Mouse (Mus musculus) bone marrow macrophage, adult 2 months (primary cell): Measurements from ENCODE around the gene Spef1. TPM values are rescaled to one million over a fixed set of nuclear protein-coding genes. Genes with fewer than 3 reads are reported as not detected.

ENCODE experiments used
- H3K27ac ChIP-seq: 2 replicates; pipeline ENCODE4 v1.5.1; 2012; ENCODE audit warnings: low read depth, low read length; ENCODE audit not compliant: insufficient read depth
- H3K4me1 ChIP-seq: 2 replicates; pipeline ENCODE4 v1.6.1; 2012; ENCODE audit warnings: low read length; ENCODE audit not compliant: control insufficient read depth, insufficient read depth
- H3K4me3 ChIP-seq: 2 replicates; pipeline ENCODE4 v1.5.1; 2012; ENCODE audit warnings: mild to moderate bottlenecking, low read length, moderate library complexity; ENCODE audit not compliant: insufficient read depth
- CTCF ChIP-seq: IDR thresholded peaks from 2 replicates; pipeline ENCODE4 v1.5.1; 2012; ENCODE audit warnings: low read depth, mild to moderate bottlenecking, low read length, moderate library complexity
- POLR2A ChIP-seq: IDR thresholded peaks from 2 replicates; pipeline ENCODE4 v1.6.1; 2012; ENCODE audit warnings: mild to moderate bottlenecking, low read depth, low read length, borderline replicate concordance
- polyA plus RNA-seq: library from polyadenylated mRNA; stranded (reverse); fragments of >200 nt; gene quantifications from 2 replicates; pipeline ENCODE4 v1.2.4, GENCODE M21; 2012; ENCODE audit not compliant: missing spikeins, insufficient read depth, insufficient read length

Spef1 gene
- polyA plus RNA-seq, 1 experiment, result 7.1 TPM

DNA sequence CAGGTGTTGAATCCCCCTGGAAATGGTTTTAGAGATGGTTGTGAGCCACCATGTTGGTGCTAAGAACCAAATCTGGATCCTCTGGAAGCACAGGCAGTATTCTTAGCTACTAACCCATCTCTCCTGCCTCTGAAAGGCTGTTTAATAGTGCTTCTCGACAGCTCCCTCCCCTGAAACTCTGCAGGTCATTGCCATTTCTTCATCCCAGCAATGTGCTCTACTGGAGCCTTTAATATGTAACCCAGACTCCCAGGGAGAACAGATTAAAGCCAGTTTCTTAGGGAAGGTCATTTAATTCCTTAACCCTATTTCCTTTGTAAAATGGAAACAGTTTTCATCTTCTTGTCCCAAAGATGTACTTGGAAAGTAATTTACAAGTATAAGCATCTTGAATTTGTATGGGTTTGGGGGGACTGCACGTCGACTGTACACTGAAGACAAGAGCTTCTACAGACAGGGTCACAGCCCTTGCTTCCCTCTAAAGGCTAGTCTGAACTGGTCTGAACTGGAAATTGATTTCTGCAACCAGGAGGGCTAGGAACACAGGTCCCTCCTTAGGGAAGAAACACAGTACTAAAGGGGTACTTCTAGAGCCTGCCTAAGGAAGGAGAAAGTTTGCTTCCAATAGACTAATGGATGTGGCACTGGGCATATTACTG is 11.7 kb downstream of the Spef1 start:
- H3K4me1 ChIP-seq, result peaks cover 21% of the 10 kb centered on the region
- TF ChIP-seq POLR2A, result no peak
- TF ChIP-seq CTCF, result no peak
- no peak overlapping the region for H3K27ac ChIP-seq
- no peak overlapping the region for H3K4me3 ChIP-seq

DNA sequence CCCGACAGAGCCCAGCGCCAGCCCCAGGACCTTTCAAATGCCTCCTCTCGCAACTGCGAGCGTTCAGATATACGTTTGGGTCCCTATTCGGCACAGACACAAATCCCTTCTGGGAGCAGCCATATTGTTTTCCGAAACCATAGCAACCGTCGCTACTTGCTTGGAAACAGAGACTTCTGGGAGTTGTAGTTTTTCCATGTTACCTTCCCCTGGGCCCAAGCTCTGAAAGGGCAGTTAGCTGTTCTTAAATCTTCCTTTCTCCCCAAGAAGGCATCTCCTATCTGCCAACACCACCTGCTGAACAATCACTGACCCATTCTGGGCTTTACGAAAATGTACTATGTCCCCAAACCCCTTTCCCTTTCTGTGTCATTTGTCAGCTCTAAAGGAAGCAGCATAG is 12.4 kb downstream of the Spef1 start:
- TF ChIP-seq CTCF (no peak), POLR2A (no peak)
- Histone ChIP-seq H3K4me1 (peaks cover 20% of the 10 kb centered on the region), H3K27ac (no peak overlapping the region), H3K4me3 (peak overlapping the region; percentile 50)

DNA sequence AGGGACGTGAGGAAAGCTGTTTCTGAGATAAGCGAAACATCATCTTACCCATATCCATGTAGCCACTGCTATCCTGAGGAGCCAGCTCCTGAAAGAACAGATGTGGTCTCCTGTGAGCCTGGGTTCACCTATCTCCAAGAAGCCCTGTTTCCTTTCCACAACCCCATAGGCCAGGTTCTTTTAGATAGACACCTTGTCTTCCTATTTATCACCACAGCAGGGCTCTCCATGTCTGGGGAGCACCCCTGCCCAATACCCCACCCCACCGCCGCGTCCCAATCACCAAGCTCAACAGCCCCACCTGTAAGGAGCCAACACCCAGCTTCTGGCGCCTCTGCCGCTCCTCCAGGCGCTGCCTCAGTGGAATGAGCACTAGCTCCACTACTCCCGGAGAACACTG is 14.8 kb downstream of the Spef1 start:
- peaks cover 9% of the 10 kb centered on the region; the same call in 1 of the 2 replicates for H3K4me1 ChIP-seq

DNA sequence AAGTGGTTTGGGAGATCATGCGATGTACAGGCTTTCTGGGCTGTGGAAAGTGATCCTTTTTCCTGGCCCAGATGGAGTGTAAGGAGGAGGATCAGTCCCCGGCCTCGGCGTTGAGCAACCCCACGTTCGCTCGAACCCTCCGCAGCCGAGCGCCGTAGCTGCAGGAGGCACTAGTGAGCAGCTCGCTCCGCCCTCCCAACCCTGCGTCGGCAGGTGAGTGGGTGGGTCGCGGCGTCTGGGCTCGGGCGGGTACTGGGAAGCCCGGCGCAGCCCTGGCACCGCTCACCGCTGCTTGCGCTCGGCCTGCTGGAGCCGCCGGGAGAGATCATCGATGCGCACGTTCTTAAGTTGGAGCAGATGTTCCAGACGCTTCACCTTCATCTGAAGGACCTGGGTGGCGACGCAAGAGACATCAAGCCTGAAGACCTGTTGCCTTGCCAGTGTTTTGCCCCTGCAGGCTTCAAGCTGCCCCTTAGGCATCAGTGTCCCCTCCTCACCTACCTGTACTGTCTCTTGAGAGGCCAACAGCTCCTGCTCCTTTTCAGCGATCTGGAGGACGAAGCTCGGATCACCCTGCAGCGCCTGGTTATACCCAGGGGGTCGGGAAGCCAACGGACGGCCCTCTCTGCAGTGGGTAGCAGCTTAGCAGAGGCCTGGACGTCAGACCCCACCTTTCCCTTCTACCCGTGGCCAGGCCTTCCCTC is 15.5 kb downstream of the Spef1 start:
- Histone ChIP-seq H3K4me3 (no peak overlapping the region), H3K27ac (no peak overlapping the region), H3K4me1 (peaks cover 5% of the 10 kb centered on the region)
- TF ChIP-seq POLR2A, result no peak
- TF ChIP-seq CTCF, result no peak

More for the DNA sequence above, 14.8 kb downstream of the Spef1 start:
- no peak overlapping the region for H3K27ac ChIP-seq
- TF ChIP-seq POLR2A (no peak), CTCF (no peak)
- no peak overlapping the region for H3K4me3 ChIP-seq

DNA sequence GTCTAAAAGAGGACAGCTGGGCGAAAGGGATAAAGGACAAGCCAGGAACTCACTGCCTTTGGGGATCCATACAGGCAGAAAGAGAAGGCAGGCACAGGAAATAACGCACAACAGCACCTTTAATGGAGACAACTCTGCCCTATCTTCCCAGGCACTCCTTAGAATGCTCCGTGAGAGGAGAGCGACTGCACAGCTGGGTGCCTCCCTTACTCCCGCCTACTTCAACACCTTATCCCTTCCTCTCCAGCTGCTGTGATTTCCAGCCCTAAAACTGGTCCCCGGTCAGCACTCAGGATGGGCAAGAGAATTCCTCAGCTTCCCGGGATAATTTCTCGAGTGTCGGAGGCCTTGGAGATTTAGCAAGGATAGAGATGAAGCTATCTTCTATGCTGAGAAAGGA is 16.1 kb downstream of the Spef1 start:
- H3K4me3 ChIP-seq, result no peak overlapping the region

DNA sequence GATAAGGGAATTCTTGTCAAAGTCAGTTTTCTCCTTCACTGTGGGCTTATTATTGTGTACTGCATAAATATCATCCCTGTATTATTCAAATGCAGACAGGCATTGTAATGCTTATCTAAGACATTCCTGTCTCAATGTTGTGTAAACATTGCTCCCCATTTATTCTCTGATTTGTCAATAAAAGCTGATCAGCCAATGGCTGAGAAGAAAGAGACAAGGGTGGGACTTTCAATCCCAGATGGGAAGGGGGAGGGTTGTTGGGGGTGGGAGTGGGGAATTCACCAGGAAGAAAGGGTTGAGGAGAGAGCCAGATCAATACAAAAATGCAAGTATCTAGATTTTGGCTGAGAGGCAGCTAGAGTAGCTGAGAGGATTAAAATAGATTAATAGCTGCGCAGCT is 18.2 kb downstream of the Spef1 start:
- H3K27ac ChIP-seq, result no peak overlapping the region
- H3K4me3 ChIP-seq, result no peak overlapping the region
- TF ChIP-seq CTCF (no peak), POLR2A (no peak)
- peaks cover 13% of the 10 kb centered on the region for H3K4me1 ChIP-seq

More for the DNA sequence above, 16.1 kb downstream of the Spef1 start:
- peaks cover 8% of the 10 kb centered on the region for H3K4me1 ChIP-seq
- TF ChIP-seq POLR2A (no peak), CTCF (no peak)
- no peak overlapping the region for H3K27ac ChIP-seq

DNA sequence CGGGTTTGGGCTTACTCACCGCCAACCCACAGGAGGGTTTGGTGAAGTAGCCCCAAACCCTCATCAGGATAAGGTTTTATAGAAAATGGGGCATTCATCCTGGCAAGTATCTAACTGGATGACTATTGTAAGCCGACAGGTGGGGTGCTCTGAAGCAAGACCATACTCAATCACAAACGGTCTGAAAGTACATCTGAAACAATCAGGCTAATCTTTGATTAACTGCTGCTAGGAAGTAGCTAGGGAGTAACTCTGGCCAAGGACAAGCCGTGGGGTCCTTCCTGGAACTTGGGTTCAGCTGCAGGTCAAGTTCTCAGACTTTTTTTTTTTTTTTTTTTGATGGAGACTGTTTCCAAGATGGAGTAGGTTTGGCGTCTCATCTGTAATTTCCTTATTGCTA is 19.1 kb downstream of the Spef1 start:
- peaks cover 13% of the 10 kb centered on the region for H3K4me1 ChIP-seq
- no peak overlapping the region for H3K27ac ChIP-seq
- H3K4me3 ChIP-seq, result no peak overlapping the region
- TF ChIP-seq CTCF, result no peak
- no peak for TF ChIP-seq POLR2A

DNA sequence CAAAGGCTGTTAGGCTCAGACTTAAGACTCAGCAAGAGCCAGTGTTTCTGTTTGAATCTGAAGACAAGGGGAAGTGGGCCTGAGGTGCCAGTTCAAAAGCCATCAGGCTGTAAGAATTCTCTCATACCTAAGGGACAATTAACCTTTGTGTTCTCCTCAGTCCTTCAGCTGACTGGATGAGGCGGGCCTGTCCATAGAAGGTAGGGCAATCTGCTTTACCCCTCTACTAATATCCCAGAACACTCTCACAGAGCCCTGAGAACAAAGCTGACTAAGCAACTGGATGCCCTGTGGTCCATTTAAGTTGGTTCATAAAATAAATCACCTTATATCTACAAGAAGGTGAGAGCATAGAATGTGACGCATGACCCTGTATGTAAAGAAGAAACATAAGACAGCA is 20.9 kb downstream of the Spef1 start:
- peaks cover 13% of the 10 kb centered on the region for H3K4me1 ChIP-seq
- peak overlapping the region; percentile 28 for H3K27ac ChIP-seq
- H3K4me3 ChIP-seq, result no peak overlapping the region
- TF ChIP-seq POLR2A, result no peak
- no peak for TF ChIP-seq CTCF

DNA sequence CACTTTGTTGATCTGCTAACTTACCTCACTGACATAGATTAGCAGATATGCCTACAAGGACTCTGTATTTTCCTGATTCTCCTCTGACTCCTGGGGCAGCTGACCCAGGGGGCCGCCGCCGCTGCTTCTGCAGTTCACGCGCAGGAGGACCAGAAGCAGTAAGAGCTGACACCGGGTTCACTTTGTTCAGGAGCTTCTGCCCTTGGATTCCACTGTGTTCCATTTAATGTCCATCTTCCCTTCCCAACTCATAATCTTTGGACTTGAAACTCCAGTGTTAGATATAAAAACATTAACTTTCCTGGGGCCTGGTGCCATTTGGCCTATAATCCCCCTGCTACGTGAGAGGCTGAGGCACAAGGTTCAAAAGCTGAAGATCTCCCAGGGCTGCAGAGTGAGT is 23.2 kb downstream of the Spef1 start:
- H3K4me1 ChIP-seq, result peaks cover 13% of the 10 kb centered on the region
- no peak overlapping the region for H3K4me3 ChIP-seq
- H3K27ac ChIP-seq, result no peak overlapping the region
- no peak for TF ChIP-seq CTCF
- TF ChIP-seq POLR2A, result no peak

DNA sequence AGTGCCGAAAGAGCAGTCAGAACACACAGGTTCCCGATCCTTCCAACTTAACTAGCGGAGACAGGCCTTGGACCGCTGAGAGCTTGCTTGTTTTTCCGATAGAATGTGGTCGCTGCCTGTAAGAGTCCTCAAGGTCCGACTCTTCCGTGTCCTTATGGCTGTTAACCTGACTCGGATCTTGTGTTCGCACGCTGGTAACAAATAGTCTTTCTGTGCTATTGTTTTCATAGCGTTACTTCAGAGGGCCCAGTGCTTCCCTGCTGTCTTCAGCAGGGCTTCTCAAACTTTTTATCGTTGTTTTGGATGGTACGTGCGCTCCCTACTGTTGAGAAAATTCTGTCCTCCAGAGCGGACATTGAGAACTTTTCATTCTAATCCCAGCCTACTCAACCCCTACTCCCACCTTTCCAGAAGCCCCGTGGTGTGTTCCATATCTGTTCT is 26.4 kb downstream of the Spef1 start:
- peaks cover 9% of the 10 kb centered on the region for H3K4me1 ChIP-seq
- no peak for TF ChIP-seq POLR2A
- TF ChIP-seq CTCF, result no peak
- H3K27ac ChIP-seq, result peak overlapping the region; percentile 54
- peak overlapping the region; percentile 70 for H3K4me3 ChIP-seq
